Mouse (Mus musculus): Measurements from ENCODE around the gene Vps26a.

DNA sequence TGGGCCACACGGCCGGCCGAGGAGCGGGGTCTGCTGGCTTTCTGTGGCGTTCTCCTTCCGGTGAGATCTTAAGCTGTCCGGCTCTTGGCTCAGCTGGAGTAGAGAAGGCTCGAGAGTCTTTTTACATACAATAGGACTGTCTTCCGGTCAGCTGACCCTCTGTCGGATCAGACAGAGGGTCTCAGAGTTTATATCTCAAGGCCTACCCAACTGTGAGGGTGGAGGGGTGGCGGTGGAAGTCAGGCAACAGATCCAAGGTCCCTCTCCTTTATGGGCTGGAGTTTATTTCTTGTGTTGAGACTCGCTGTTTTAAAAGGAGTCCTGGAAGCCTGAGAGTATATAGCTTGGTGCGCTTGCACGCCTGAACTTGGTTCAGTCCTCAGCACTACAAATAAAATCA lies 40.7 kb upstream of the Vps26a start, which contains the start of gene Srgn:
- no peak for TF ChIP-seq CTCF (IDR thresholded peaks at IDR 0.05; ENCODE audit: borderline replicate concordance, insufficient read depth, low read length)
- TF ChIP-seq POLR2A (IDR thresholded peaks at IDR 0.05; ENCODE audit: low read depth, low read length): no peak
